Mouse (Mus musculus) forebrain, embryonic 14.5 days (tissue): ENCODE measurements around the gene Rufy4. TPM values are rescaled to one million over a fixed set of nuclear protein-coding genes. Genes with fewer than 3 reads are reported as not detected.
"Not testable (repeated sequence)": the region's sequence is repeated elsewhere in the genome, so short reads cannot be mapped to it uniquely, and the experiment has no call there.

ENCODE experiments used
- ATAC-seq: fragments of 200-750 bp; cut with Nextera tagmentation; 2 replicates; pipeline ENCODE4 v1.8.0; 2017; ENCODE audit warnings: mild to moderate bottlenecking, moderate library complexity
- DNase-seq: peaks from one replicate; pipeline ENCODE4 v3.0.0-alpha.2; 2015; ENCODE audit warnings: low spot score
- H3K27ac ChIP-seq: fragments of 300-500 bp; sonication (generic); 2 replicates; pipeline ENCODE4 v1.5.1; 2014; ENCODE audit warnings: low read depth, mild to moderate bottlenecking, control low read depth, low read length, moderate library complexity
- H3K27me3 ChIP-seq: fragments of 300-500 bp; sonication (generic); replicated peaks from 2 replicates; pipeline ENCODE4 v1.6.1; 2014; ENCODE audit warnings: low read length, control low read depth, mixed read lengths; ENCODE audit not compliant: control insufficient read depth, insufficient read depth
- H3K36me3 ChIP-seq: fragments of 300-500 bp; sonication (generic); 2 replicates; pipeline ENCODE4 v1.6.1; 2014; ENCODE audit warnings: low read length, control low read depth; ENCODE audit not compliant: control insufficient read depth, insufficient read depth
- H3K4me1 ChIP-seq: fragments of 300-500 bp; sonication (generic); 2 replicates; pipeline ENCODE4 v1.6.1; 2014; ENCODE audit warnings: antibody characterized with exemption, low read length, control low read depth; ENCODE audit not compliant: control insufficient read depth, insufficient read depth
- H3K4me2 ChIP-seq: fragments of 300-500 bp; sonication (generic); 2 replicates; pipeline ENCODE4 v1.6.1; 2014; ENCODE audit warnings: mild to moderate bottlenecking, control low read depth, low read length
- H3K4me3 ChIP-seq: fragments of 300-500 bp; sonication (generic); 2 replicates; pipeline ENCODE4 v1.5.1; 2014; ENCODE audit warnings: low read depth, low read length, control low read depth
- H3K9ac ChIP-seq: fragments of 300-500 bp; sonication (generic); 2 replicates; pipeline ENCODE4 v1.6.1; 2014; ENCODE audit warnings: mild to moderate bottlenecking, low read length, control low read depth, moderate library complexity
- H3K9me3 ChIP-seq: fragments of 300-500 bp; sonication (generic); replicated peaks from 2 replicates; pipeline ENCODE4 v1.6.1; 2016; ENCODE audit warnings: low read length, control low read depth, mixed read lengths; ENCODE audit not compliant: control insufficient read depth
- WGBS: fragments of 180-500 bp; shearing (Covaris S2); extraction: QIAGEN DNeasy Blood & Tissue Kit; methylation state at CpG from one replicate; pipeline ENCODE4 v1.1.7; 2014; 5-methylcytosine and 5-hydroxymethylcytosine counted together
- polyA plus RNA-seq: library from polyadenylated mRNA; unstranded; fragments of >200 nt; fragmentation: Nextera tagmentation; extraction: Ambion mirVana; gene quantifications from 2 replicates; pipeline ENCODE4 v1.2.1, GENCODE M21; 2014

The Rufy4 gene
- polyA plus RNA-seq, 1 experiment from 2014 or later: 0.24 TPM

DNA sequence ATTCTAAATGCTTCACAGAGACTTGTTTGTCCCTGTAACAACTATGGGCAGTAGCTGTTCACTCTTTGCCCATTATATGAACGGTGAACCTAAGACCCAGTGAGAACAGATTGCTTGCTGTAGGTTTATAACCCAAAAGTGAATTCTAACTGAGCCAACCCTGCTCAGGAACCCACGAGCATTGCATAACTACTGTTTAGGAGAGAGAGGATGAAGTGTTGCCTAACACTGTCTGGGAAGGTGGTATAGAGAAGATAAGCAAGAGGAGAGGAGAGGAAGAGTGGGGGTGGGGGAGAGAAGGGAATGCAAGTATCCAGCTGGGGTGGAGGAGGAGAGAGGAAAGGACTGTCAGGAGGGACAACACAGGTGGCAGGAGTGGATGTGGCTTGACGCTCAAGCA, 25.8 kb downstream of the Rufy4 start:
- Histone ChIP-seq H3K27ac (no peak overlapping the region), H3K4me2 (no peak overlapping the region), H3K27me3 (no peaks in the 10 kb centered on the region), H3K4me1 (no peaks in the 10 kb centered on the region), H3K9me3 (no peaks in the 10 kb centered on the region), H3K4me3 (no peak overlapping the region), H3K9ac (no peak overlapping the region), H3K36me3 (no peaks in the 10 kb centered on the region)
- DNase-seq: no peak
- WGBS: 84% methylated on average over 3 of the region's 3 CpGs
- no peak for ATAC-seq

DNA sequence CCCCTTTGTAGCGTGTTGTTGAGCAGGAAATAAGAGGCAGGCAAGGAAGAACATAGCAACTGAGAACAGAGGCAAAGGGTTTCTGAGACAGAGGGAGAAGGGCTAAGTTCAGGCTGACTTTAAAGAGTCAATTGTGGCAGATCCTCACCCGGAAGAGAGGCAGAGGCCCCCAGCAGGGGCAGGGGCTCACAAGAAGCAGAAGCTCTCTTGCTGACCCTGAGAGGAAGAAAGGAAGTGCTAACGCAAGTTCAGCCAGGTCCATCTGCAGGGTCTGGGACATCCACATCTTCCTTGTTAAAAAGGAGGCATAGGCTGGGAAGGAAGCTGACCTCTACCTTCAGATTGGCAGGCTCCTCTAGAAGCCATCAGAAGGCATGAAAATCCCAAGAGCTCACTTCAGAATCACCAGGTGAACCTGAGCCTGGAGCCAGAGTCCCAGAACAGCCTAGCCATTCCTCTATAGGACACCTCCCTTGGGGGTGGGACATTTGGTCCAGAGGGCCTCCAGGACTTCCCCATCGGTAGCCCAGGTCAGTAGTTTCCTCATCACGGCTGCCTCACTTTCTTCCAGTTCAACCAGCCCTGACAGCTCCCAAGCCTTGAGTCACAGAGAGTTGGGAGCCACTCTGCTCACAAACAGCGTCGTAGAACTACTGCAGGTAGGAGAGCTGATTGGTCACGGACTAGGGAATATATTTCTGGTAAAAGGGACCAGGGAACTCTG, 28.3 kb downstream of the Rufy4 start, which contains the start of gene Cxcr2:
Cxcr2 (plus strand) TSS at position 529 of the 724 bp plus-strand sequence.
- 79% methylated on average over 8 of the region's 8 CpGs for WGBS
- Histone ChIP-seq H3K27ac (no peak within 1 kb of the TSS), H3K4me3 (no peak within 1 kb of the TSS), H3K9ac (no peak within 1 kb of the TSS), H3K4me1 (no peaks in the 10 kb centered on the region), H3K4me2 (no peak within 1 kb of the TSS), H3K27me3 (no peaks in the 10 kb centered on the region), H3K36me3 (no peaks in the 10 kb centered on the region), H3K9me3 (no peaks in the 10 kb centered on the region)
- DNase-seq (no peak), ATAC-seq (no peak)

DNA sequence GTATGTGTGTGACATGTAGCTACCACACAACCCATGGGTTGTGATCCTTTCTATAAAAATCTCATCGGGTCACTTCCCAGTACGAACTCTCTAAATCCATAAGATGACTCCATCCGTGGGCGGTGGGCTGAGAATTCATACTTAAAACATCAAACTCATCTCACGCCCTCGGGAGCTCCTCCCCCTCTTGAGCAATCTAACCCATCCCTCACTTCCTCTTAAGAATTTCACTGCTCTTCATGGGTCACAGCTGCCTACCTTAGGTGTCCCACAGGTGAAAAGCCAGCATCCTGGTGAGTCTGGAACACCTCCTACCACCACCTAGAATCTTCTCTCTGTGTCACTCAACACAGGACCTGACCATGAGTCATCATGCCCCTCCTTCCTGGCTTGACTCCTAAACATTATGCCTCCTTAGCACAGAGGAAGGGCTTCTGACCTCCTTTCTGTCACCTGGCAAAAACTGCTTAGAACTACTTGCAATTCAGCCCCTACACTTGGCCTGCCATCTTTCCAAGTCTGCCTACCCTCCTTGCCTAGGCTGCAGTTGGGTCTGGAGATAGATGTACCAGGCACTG, 30.2 kb downstream of the Rufy4 start:
- H3K9me3 ChIP-seq: no peaks in the 10 kb centered on the region
- H3K27ac ChIP-seq: no peak overlapping the region
- H3K4me2 ChIP-seq: no peak overlapping the region
- 96% methylated on average over 6 of the region's 6 CpGs for WGBS
- no peaks in the 10 kb centered on the region for H3K36me3 ChIP-seq
- no peak overlapping the region for H3K4me3 ChIP-seq
- DNase-seq: no peak
- H3K4me1 ChIP-seq: no peaks in the 10 kb centered on the region
- no peak for ATAC-seq
- no peak overlapping the region for H3K9ac ChIP-seq
- no peaks in the 10 kb centered on the region for H3K27me3 ChIP-seq

DNA sequence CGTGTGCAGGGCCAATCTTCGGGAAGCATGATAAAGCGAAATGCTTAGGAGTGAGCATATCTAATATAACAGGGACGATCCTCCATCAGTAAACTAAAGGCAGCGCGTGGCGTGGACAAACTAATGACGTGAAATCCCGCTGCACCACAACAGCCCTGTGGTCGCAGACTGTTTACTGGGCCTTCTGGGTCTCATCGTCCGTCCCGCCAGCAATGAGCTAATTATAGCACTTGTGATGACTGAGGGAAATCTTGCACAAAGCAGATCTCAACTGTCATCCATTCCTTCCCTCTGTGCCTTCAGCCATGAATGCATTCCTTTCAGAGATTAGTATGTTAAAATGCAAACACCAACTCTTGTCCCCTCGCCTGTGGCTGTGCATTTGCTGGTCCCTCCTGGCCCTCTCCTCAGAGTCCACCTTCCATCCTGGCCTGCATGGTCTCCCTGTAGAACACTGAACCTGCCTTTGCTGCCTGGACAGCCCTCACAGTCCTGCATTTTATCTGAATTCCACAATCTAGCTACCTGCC, 31.1 kb downstream of the Rufy4 start:
- no peaks in the 10 kb centered on the region for H3K36me3 ChIP-seq
- no peak overlapping the region for H3K4me2 ChIP-seq
- ATAC-seq (no peak), DNase-seq (no peak)
- no peak overlapping the region for H3K27ac ChIP-seq
- H3K4me1 ChIP-seq: no peaks in the 10 kb centered on the region
- no peak overlapping the region for H3K9ac ChIP-seq
- H3K27me3 ChIP-seq: no peaks in the 10 kb centered on the region
- no peak overlapping the region for H3K4me3 ChIP-seq
- no peaks in the 10 kb centered on the region for H3K9me3 ChIP-seq
- WGBS: 63% methylated on average over 14 of the region's 14 CpGs

DNA sequence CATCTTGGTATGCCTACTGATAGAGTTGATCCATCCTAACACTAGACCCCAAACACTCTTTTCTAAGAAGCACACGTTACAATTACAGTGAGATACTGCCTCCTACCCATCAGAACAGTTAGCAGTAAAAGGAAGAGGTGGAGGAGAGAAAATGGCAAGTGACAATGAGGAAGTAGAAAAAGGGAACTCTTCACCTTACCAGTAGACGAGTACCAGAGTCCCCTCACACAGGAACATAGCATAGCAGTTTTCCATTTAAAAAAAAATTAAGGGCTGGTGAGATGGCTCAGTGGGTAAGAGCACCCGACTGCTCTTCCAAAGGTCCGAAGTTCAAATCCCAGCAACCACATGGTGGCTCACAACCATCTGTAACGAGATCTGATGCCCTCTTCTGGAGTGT, 34.3 kb downstream of the Rufy4 start:
- H3K36me3 ChIP-seq, ATAC-seq, DNase-seq, H3K4me3 ChIP-seq, H3K9me3 ChIP-seq, H3K9ac ChIP-seq, H3K27me3 ChIP-seq, H3K4me2 ChIP-seq, H3K4me1 ChIP-seq, H3K27ac ChIP-seq: not testable (repeated sequence)
- WGBS: 82% methylated on average over 4 of the region's 5 CpGs

DNA sequence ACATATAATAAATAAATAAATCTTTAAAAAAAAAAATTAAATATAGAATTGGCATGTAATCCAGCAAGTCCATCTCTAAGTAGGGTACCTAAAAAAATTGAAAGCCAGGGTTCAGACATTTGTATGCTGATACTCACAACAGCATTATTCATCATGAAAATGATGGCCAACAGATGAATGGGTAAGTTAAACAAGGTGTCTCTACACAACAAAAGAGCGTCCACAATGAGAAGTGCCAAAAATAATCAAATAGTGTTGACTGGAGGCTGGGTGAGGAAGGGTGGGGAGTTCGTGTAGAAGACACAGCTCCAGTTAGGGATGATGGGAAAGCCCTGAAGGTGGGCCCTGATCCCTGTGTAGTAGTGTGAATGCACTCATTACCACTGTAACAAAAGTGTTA, 34.7 kb downstream of the Rufy4 start:
- Histone ChIP-seq H3K9ac (no peak overlapping the region), H3K27ac (no peak overlapping the region), H3K27me3 (no peaks in the 10 kb centered on the region), H3K36me3 (no peaks in the 10 kb centered on the region), H3K4me2 (no peak overlapping the region), H3K4me3 (no peak overlapping the region), H3K4me1 (no peaks in the 10 kb centered on the region), H3K9me3 (no peaks in the 10 kb centered on the region)
- 78% methylated on average over 2 of the region's 2 CpGs for WGBS
- DNase-seq (no peak), ATAC-seq (no peak)

DNA sequence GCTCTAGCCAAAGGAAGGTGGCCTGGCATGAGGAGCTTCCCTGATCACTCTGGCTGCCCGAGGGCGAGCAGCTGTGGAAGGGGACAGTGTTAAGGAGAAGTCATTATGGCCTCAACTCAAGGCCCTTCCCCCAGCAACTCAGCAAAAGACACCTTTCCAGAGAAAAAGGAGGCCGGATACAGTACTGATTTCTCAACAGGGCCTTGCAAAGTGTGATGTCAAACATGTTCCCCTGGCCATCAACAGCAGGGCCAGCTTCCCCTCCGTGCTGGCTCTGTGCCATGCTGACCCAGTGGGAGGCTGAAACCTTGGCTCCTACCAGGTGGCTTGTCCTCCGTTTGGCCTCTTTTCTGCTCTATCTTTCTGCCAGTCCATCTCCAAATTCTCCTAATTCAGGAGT, 41.8 kb downstream of the Rufy4 start:
- DNase-seq: no peak
- no peaks in the 10 kb centered on the region for H3K4me1 ChIP-seq
- no peak for ATAC-seq
- no peak overlapping the region for H3K27ac ChIP-seq
- no peaks in the 10 kb centered on the region for H3K9me3 ChIP-seq
- H3K4me3 ChIP-seq: no peak overlapping the region
- no peaks in the 10 kb centered on the region for H3K36me3 ChIP-seq
- 86% methylated on average over 5 of the region's 5 CpGs for WGBS
- H3K27me3 ChIP-seq: no peaks in the 10 kb centered on the region
- no peak overlapping the region for H3K9ac ChIP-seq
- H3K4me2 ChIP-seq: no peak overlapping the region

DNA sequence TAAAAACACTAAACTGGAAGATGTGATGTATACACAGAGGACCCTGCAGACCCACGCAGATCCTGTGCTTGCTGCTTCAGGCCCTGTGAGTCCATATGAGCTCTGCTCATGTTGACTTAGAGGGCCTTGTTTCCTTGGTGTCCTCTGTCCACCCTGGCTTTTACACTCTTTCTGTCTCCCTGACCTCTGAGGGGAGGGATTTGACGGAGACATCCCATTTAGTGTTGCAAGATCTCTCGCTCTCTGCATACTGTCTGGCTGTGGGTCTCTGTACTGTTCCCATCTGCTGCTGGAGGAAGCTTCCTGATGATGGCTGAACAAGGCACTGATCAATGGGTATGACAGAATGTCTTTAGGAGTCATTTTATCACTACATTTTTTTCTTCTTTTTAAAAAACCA, 44.4 kb downstream of the Rufy4 start:
- no peaks in the 10 kb centered on the region for H3K4me1 ChIP-seq
- no peaks in the 10 kb centered on the region for H3K27me3 ChIP-seq
- 90% methylated on average over 3 of the region's 3 CpGs for WGBS
- H3K4me3 ChIP-seq: no peak overlapping the region
- H3K9ac ChIP-seq: no peak overlapping the region
- H3K9me3 ChIP-seq: no peaks in the 10 kb centered on the region
- DNase-seq (no peak), ATAC-seq (no peak)
- no peaks in the 10 kb centered on the region for H3K36me3 ChIP-seq
- no peak overlapping the region for H3K27ac ChIP-seq
- no peak overlapping the region for H3K4me2 ChIP-seq

DNA sequence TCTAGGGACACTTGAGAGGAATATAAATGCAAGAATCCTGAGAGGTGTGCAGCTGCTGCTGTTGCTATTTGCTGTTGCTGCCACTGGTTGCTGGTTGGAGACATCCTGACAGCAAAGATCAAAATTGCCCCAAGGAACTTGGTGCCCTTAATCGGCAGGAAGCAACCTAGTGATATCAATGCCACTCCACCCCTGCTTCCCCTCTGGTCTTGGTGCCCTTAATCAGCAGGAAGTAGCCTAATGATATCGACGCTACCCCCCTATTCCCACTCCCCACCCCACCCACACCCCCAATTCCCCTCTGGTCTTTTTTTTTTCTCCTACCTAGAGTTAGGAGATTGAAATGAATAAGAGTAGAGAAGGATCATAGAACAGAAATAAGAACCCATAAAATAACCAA, 47.4 kb downstream of the Rufy4 start:
- Histone ChIP-seq H3K9ac (no peak overlapping the region), H3K4me2 (no peak overlapping the region), H3K27ac (no peak overlapping the region), H3K36me3 (no peaks in the 10 kb centered on the region), H3K27me3 (no peaks in the 10 kb centered on the region), H3K4me1 (no peaks in the 10 kb centered on the region), H3K4me3 (no peak overlapping the region), H3K9me3 (no peaks in the 10 kb centered on the region)
- ATAC-seq: no peak
- WGBS: 92% methylated on average over 3 of the region's 3 CpGs
- DNase-seq: no peak
